In the genomic region with DNA sequence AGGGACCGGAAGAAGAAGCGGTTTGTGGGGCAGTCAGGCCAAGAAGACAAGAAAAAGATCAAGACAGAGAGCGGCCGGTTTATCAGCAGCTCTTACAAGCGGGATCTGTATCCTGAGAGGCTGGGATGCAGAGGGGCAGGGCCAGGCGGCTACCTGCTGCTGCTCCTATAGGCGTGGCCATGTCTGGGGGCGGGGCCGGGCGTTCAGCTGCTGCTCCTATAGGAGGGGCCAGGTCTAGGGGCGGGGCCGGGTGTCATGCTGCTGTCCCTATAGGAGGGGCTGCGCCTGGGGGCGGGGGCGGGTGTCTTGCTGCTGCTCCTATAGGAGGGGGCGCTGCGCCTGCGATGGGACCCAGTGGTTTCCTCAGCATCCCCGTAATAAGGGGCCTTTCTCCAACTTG, we compare ENCODE assay signal across 12 mouse cellular contexts. TPM values are rescaled to one million over a fixed set of nuclear protein-coding genes. Genes with fewer than 3 reads are reported as not detected.
DNase-seq lines count a peak whose midpoint lies in the region; ATAC-seq and TF ChIP-seq lines count a peak whose summit lies in the region.
"Had no signal": no experiment of that assay in that cellular context is flagged by ENCODE, and none has a peak within 500 bp of the region (broad histone marks: within the 10 kb centered on the region; RNA-seq: fewer than 3 reads in every experiment).

No protein-coding gene starts in this region.

- WGBS in kidney, embryonic 15.5 days: 44% methylated on average over 19 of the region's 19 CpGs
- WGBS in forebrain, embryonic 14.5 days: 19% methylated on average over 19 of the region's 19 CpGs

- H3K27ac ChIP-seq in kidney, embryonic 15.5 days: no peak overlapping the region
- no peak overlapping the region for H3K27ac ChIP-seq in MEL (ENCODE audit: control insufficient read depth, low read depth, low read length)
- no peak overlapping the region for H3K27ac ChIP-seq in forebrain, embryonic 14.5 days (ENCODE audit: low read depth, low read length)
- H3K27ac ChIP-seq: embryonic facial prominence, embryonic 12.5 days; hindbrain, embryonic 14.5 days; midbrain, embryonic 12.5 days had no signal

- H3K27me3 ChIP-seq in kidney, embryonic 15.5 days: peaks cover 14% of the 10 kb centered on the region
- H3K27me3 ChIP-seq in MEL (ENCODE audit: control insufficient read depth in 1 of 2, insufficient read depth in 2 of 2, low read length in 2 of 2): no peaks in the 10 kb centered on the region
- H3K27me3 ChIP-seq in forebrain, embryonic 14.5 days (replicated peaks; ENCODE audit: control insufficient read depth, insufficient read depth, low read length): no peaks in the 10 kb centered on the region; the same call in 1 of the 2 replicates

- TF ChIP-seq POLR2A in MEL (IDR thresholded peaks at IDR 0.05; ENCODE audit: control insufficient read depth in 1 of 2, insufficient read depth in 1 of 2, low read depth in 1 of 2, low read length in 2 of 2, poor library complexity in 1 of 2): no peak

- peaks cover 74% of the 10 kb centered on the region for H3K36me3 ChIP-seq in kidney, embryonic 15.5 days
- H3K36me3 ChIP-seq in MEL (ENCODE audit: control insufficient read depth in 1 of 2, insufficient read depth in 2 of 2, low read length in 2 of 2): peaks cover 6 to 8% of the 10 kb centered on the region in 2 experiments
- H3K36me3 ChIP-seq in forebrain, embryonic 14.5 days (ENCODE audit: control insufficient read depth, insufficient read depth, low read length): peaks cover 66% of the 10 kb centered on the region

- no peaks in the 10 kb centered on the region for H3K9me3 ChIP-seq in kidney, embryonic 15.5 days (replicated peaks)
- H3K9me3 ChIP-seq in MEL (replicated peaks; ENCODE audit: insufficient read depth, low read length): no peaks in the 10 kb centered on the region
- H3K9me3 ChIP-seq in forebrain, embryonic 14.5 days (replicated peaks; ENCODE audit: control insufficient read depth, low read length): no peaks in the 10 kb centered on the region
- H3K9me3 ChIP-seq: embryonic facial prominence, embryonic 12.5 days; midbrain, embryonic 12.5 days had no signal

- TF ChIP-seq RAD21 in MEL (IDR thresholded peaks at IDR 0.05; ENCODE audit: low read depth, low read length): no peak

- H3K9ac ChIP-seq in kidney, embryonic 15.5 days: no peak overlapping the region
- no peak overlapping the region for H3K9ac ChIP-seq in MEL (ENCODE audit: control insufficient read depth, low read depth, low read length, poor library complexity, severe bottlenecking)
- H3K9ac ChIP-seq in forebrain, embryonic 14.5 days (ENCODE audit: low read length): no peak overlapping the region
- H3K9ac ChIP-seq: embryonic facial prominence, embryonic 12.5 days; hindbrain, embryonic 14.5 days; midbrain, embryonic 12.5 days had no signal

- peak; percentile 63; the same call in 1 of the 2 replicates for ATAC-seq in kidney, embryonic 15.5 days (replicated peaks; ENCODE audit: low FRiP score)
- peak; percentile 37; the same call in 1 of the 2 replicates for ATAC-seq in forebrain, embryonic 14.5 days
- peak; percentile 37; the same call in 1 of the 2 replicates for ATAC-seq in megakaryocyte-erythroid progenitor cell, adult 5-6 weeks (replicated peaks; ENCODE audit: low FRiP score, low TSS enrichment, poor library complexity, severe bottlenecking)

- no peak overlapping the region for H3K4me3 ChIP-seq in kidney, embryonic 15.5 days (replicated peaks)
- no peak overlapping the region for H3K4me3 ChIP-seq in MEL (ENCODE audit: control insufficient read depth in 1 of 2, insufficient read depth in 1 of 2, low read depth in 2 of 2, low read length in 2 of 2)
- no peak overlapping the region for H3K4me3 ChIP-seq in forebrain, embryonic 14.5 days (ENCODE audit: low read depth, low read length)
- H3K4me3 ChIP-seq: embryonic facial prominence, embryonic 12.5 days; midbrain, embryonic 12.5 days had no signal

- TF ChIP-seq EP300 in MEL (IDR thresholded peaks at IDR 0.05; ENCODE audit: low read depth in 1 of 2, low read length in 2 of 2): no peak

- H3K4me1 ChIP-seq in kidney, embryonic 15.5 days: peaks cover 15% of the 10 kb centered on the region
- peaks cover 0 to 11% of the 10 kb centered on the region in 2 experiments; a peak in 2 of 4 replicates for H3K4me1 ChIP-seq in MEL (ENCODE audit: control insufficient read depth in 1 of 2, insufficient read depth in 2 of 2, low read length in 2 of 2)
- H3K4me1 ChIP-seq in forebrain, embryonic 14.5 days (ENCODE audit: control insufficient read depth, insufficient read depth, low read length): no peaks in the 10 kb centered on the region

- TF ChIP-seq CTCF in MEL (IDR thresholded peaks at IDR 0.05 in 2 of 3, conservative IDR thresholded peaks at IDR 0.05 in 1 of 3; ENCODE audit: control insufficient read depth in 1 of 3, insufficient read depth in 1 of 3, low read depth in 2 of 3, low read length in 3 of 3, poor library complexity in 1 of 3, severe bottlenecking in 1 of 3): no peak

- no peaks in the 10 kb centered on the region for H3K79me2 ChIP-seq in MEL (ENCODE audit: control insufficient read depth, insufficient read depth, low read length, poor library complexity)

- no peak overlapping the region for H3K4me2 ChIP-seq in kidney, embryonic 15.5 days
- H3K4me2 ChIP-seq in forebrain, embryonic 14.5 days (ENCODE audit: low read length): no peak overlapping the region
- H3K4me2 ChIP-seq: embryonic facial prominence, embryonic 12.5 days; hindbrain, embryonic 14.5 days; midbrain, embryonic 12.5 days had no signal

- DNase-seq in kidney, postnatal 14 days: no peak
- DNase-seq in MEL (ENCODE audit: low read depth, low spot score) (peak; percentile 65), MN1 (ENCODE audit: low spot score) (no peak)
- no peak for DNase-seq in forebrain, embryonic 14.5 days (ENCODE audit: low spot score)
- no peak for DNase-seq in ovary, postnatal 36 days (ENCODE audit: low spot score)
- no peak for DNase-seq in frontal cortex, postnatal 14 days (ENCODE audit: low spot score in 2 of 2)
- DNase-seq: adrenal gland, adult 2 months had no signal

TF ChIP-seq in MEL, 35 proteins besides CTCF, POLR2A, EP300 and RAD21 (continues in another document):
- TF ChIP-seq TBP (IDR thresholded peaks at IDR 0.05; ENCODE audit: low read depth, low read length) (no peak), UBTF (IDR thresholded peaks at IDR 0.05; ENCODE audit: borderline replicate concordance, insufficient read depth, low read depth, low read length) (no peak), POLR2AphosphoS2 (IDR thresholded peaks at IDR 0.05; ENCODE audit: low read length) (no peak), GABPA (IDR thresholded peaks at IDR 0.05; ENCODE audit: low read depth, low read length) (no peak), ZC3H11A (IDR thresholded peaks at IDR 0.05; ENCODE audit: low read depth, low read length) (no peak), ELF1 (IDR thresholded peaks at IDR 0.05; ENCODE audit: low read depth, low read length) (no peak), ZKSCAN1 (IDR thresholded peaks at IDR 0.05; ENCODE audit: low read depth, low read length) (no peak)

RNA-seq across cellular contexts. Expression of gene Cfap73, which starts 7.6 kb away (rescaled TPM):
- polyA plus RNA-seq in kidney, embryonic 15.5 days (2015; fragmentation: Nextera tagmentation; extraction: Ambion mirVana): not detected in 2 replicates
- not detected in 2 replicates for total RNA-seq in MEL (2012; rRNA removed)
- under 1 TPM in 1 of 2 experiments, not detected in 1; 0.25 TPM for polyA plus RNA-seq in MEL (2012; ENCODE audit: insufficient read depth in 1 of 2, insufficient read length in 2 of 2, low read depth in 1 of 2, low replicate concordance in 2 of 2, missing spikeins in 1 of 2)
- polyA plus RNA-seq in forebrain, embryonic 14.5 days (2014; fragmentation: Nextera tagmentation; extraction: Ambion mirVana): 0.19 and 0.57 TPM in 2 replicates
- not detected in 2 replicates for total RNA-seq in megakaryocyte-erythroid progenitor cell, adult 5-6 weeks (2014; fragmentation: Nextera tagmentation)
- total RNA-seq in megakaryocyte-erythroid progenitor cell, adult 5-6 weeks (2017): not detected in 2 replicates
- polyA plus RNA-seq: adrenal gland, adult 2 months; embryonic facial prominence, embryonic 12.5 days; midbrain, embryonic 12.5 days had no signal

RNA-seq across cellular contexts. Expression of gene Ddx54, which starts 13.9 kb away (rescaled TPM):
- 47.2 and 52.2 TPM in 2 replicates for polyA plus RNA-seq in kidney, embryonic 15.5 days (2015; fragmentation: Nextera tagmentation; extraction: Ambion mirVana)
- 73.8 and 74.8 TPM in 2 replicates for total RNA-seq in MEL (2012; rRNA removed)
- 10 to 100 TPM in 1 of 2 experiments, not detected in 1; 99.9 TPM for polyA plus RNA-seq in MEL (2012; ENCODE audit: insufficient read depth in 1 of 2, insufficient read length in 2 of 2, low read depth in 1 of 2, low replicate concordance in 2 of 2, missing spikeins in 1 of 2)
- polyA plus RNA-seq in forebrain, embryonic 14.5 days (2014; fragmentation: Nextera tagmentation; extraction: Ambion mirVana): 26.9 and 33.1 TPM in 2 replicates
- 28.3 and 41.7 TPM in 2 replicates for total RNA-seq in megakaryocyte-erythroid progenitor cell, adult 5-6 weeks (2014; fragmentation: Nextera tagmentation)
- total RNA-seq in megakaryocyte-erythroid progenitor cell, adult 5-6 weeks (2017): 40.4 and 40.6 TPM in 2 replicates

RNA-seq across cellular contexts. Expression of gene Rita1, which starts 14.0 kb away (rescaled TPM):
- polyA plus RNA-seq in kidney, embryonic 15.5 days (2015; fragmentation: Nextera tagmentation; extraction: Ambion mirVana): 15.3 and 16.1 TPM in 2 replicates
- 14.0 and 18.1 TPM in 2 replicates for total RNA-seq in MEL (2012; rRNA removed)
- 10 to 100 TPM in 1 of 2 experiments, not detected in 1; 22.1 TPM for polyA plus RNA-seq in MEL (2012; ENCODE audit: insufficient read depth in 1 of 2, insufficient read length in 2 of 2, low read depth in 1 of 2, low replicate concordance in 2 of 2, missing spikeins in 1 of 2)
- polyA plus RNA-seq in forebrain, embryonic 14.5 days (2014; fragmentation: Nextera tagmentation; extraction: Ambion mirVana): 15.9 and 18.3 TPM in 2 replicates
- total RNA-seq in megakaryocyte-erythroid progenitor cell, adult 5-6 weeks (2014; fragmentation: Nextera tagmentation): 9.9 and 11.8 TPM in 2 replicates
- 5.5 and 6.9 TPM in 2 replicates for total RNA-seq in megakaryocyte-erythroid progenitor cell, adult 5-6 weeks (2017)

RNA-seq across cellular contexts. Expression of gene Rasal1, which starts 22.2 kb away (rescaled TPM):
- 0.58 and 0.89 TPM in 2 replicates for polyA plus RNA-seq in kidney, embryonic 15.5 days (2015; fragmentation: Nextera tagmentation; extraction: Ambion mirVana)
- 0.26 and 0.69 TPM in 2 replicates for total RNA-seq in MEL (2012; rRNA removed)
- 1 to 10 TPM in 1 of 2 experiments, not detected in 1; 4.5 TPM for polyA plus RNA-seq in MEL (2012; ENCODE audit: insufficient read depth in 1 of 2, insufficient read length in 2 of 2, low read depth in 1 of 2, low replicate concordance in 2 of 2, missing spikeins in 1 of 2)
- 1.5 and 3.2 TPM in 2 replicates for polyA plus RNA-seq in forebrain, embryonic 14.5 days (2014; fragmentation: Nextera tagmentation; extraction: Ambion mirVana)
- total RNA-seq in megakaryocyte-erythroid progenitor cell, adult 5-6 weeks (2014; fragmentation: Nextera tagmentation): not detected in 2 replicates
- not detected in 2 replicates for total RNA-seq in megakaryocyte-erythroid progenitor cell, adult 5-6 weeks (2017)
- polyA plus RNA-seq: midbrain, embryonic 12.5 days had no signal

RNA-seq across cellular contexts. Expression of gene Iqcd, which starts 37.6 kb away (rescaled TPM):
- polyA plus RNA-seq in kidney, embryonic 15.5 days (2015; fragmentation: Nextera tagmentation; extraction: Ambion mirVana): 0.82 and 0.90 TPM in 2 replicates
- total RNA-seq in MEL (2012; rRNA removed): 0.62 and 1.1 TPM in 2 replicates
- 1 to 10 TPM in 1 of 2 experiments, not detected in 1; 2.2 TPM for polyA plus RNA-seq in MEL (2012; ENCODE audit: insufficient read depth in 1 of 2, insufficient read length in 2 of 2, low read depth in 1 of 2, low replicate concordance in 2 of 2, missing spikeins in 1 of 2)
- 2.0 and 2.4 TPM in 2 replicates for polyA plus RNA-seq in forebrain, embryonic 14.5 days (2014; fragmentation: Nextera tagmentation; extraction: Ambion mirVana)
- total RNA-seq in megakaryocyte-erythroid progenitor cell, adult 5-6 weeks (2014; fragmentation: Nextera tagmentation): 6.4 and 9.0 TPM in 2 replicates
- 6.3 and 7.9 TPM in 2 replicates for total RNA-seq in megakaryocyte-erythroid progenitor cell, adult 5-6 weeks (2017)
